Mouse (Mus musculus): Measurements from ENCODE around the gene Klf12. TPM values are rescaled to one million over a fixed set of nuclear protein-coding genes. Genes with fewer than 3 reads are reported as not detected.

Klf12 gene
- total and polyA plus RNA-seq, 3 experiments = 3.3 to 9.7 (median 8.6) TPM

DNA sequence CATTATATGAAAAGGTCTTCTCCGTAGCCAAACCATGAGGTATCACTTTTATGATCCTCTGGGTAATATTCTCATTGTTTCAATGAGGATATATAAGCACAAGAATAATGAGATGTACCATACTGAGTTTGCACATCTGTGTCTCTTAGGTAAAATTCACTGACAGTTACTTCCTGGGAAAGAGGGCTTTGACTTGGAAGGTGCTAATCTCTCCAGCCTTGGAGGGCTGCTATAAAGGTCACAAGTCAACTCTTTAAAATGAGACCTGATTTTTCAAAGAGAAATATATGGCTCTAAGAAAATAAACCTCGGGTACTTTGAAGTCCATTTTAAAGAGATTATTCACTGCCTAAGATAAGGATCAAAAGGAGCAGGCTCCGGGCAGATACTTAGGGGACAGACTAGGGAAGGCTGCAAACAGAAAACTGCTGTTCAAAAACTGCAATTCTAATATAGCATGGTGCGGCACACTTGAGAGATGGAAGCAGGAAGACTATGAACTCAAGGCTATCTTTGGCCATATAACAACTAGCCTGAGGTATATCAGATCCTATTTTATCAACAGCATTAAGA lies 69.2 kb downstream of the Klf12 start:
- Histone ChIP-seq H3K9me3 (replicated peaks; ENCODE audit: low read length) (no peaks in the 10 kb centered on the region), H3K36me3 (replicated peaks in 1 of 2; ENCODE audit: control insufficient read depth in 1 of 2, insufficient read depth in 1 of 2, low read length in 1 of 2) (peaks cover 3 to 15% of the 10 kb centered on the region in 2 experiments), H3K9ac (ENCODE audit: insufficient read depth, low read depth) (no peak overlapping the region), H3K4me2 (ENCODE audit: insufficient read depth, low read depth, poor library complexity, severe bottlenecking) (no peak overlapping the region), H3K27me3 (replicated peaks) (no peaks in the 10 kb centered on the region), H3K4me3 (replicated peaks in 1 of 3; ENCODE audit: low read depth in 2 of 3, low read length in 2 of 3, poor library complexity in 1 of 3) (no peak overlapping the region), H3K4me1 (ENCODE audit: control insufficient read depth in 1 of 2, insufficient read depth in 2 of 2) (peaks cover 6 to 43% of the 10 kb centered on the region in 2 experiments), H3K79me2 (replicated peaks; ENCODE audit: control insufficient read depth, extremely low read depth, insufficient read depth, poor library complexity, severe bottlenecking) (no peaks in the 10 kb centered on the region; the same call in none of the 2 replicates), H3K27ac (ENCODE audit: insufficient read depth, low read depth) (no peak overlapping the region)
- no peak for DNase-seq (ENCODE audit: extremely low read depth)
- in situ Hi-C loops (cut with MboI; ENCODE audit: low pct_ligation_motif_present, low pct_unique_long_range_greater_than_20kb, low sequenced_read_pairs) = loop anchor here (25.0 kb wide), 2 partner anchors 247 to 253 kb away; no protein-coding TSS in a partner anchor
- TF ChIP-seq TCF12 (IDR thresholded peaks at IDR 0.05; ENCODE audit: low read depth, low read length) = no peak
- dilution Hi-C loops (cut with MboI; ENCODE audit: extremely low pct_ligation_motif_present, extremely low pct_unique_long_range_greater_than_20kb, low sequenced_read_pairs) = no loop called here

DNA sequence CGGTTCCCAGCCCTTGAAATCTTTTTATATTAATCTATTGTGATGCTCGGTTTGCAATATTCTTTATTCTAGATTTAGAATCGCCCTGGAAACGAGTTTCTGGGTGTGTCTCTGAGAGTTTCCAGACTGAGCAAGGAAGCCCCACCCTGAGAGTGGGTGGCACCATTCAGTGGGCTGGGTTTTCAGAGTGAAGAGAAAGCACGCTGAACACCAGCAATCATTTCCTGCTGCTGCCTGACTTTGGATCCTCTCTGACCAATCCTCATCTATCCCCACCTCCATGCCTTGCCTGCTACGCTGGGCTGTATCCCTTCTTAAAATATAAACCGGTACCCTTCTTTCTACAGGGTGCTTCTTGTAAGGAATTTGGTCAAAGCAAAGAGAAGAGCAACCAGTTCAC lies 71.4 kb downstream of the Klf12 start:
- Histone ChIP-seq H3K9ac (ENCODE audit: insufficient read depth, low read depth) (peak overlapping the region; percentile 94), H3K4me2 (ENCODE audit: insufficient read depth, low read depth, poor library complexity, severe bottlenecking) (peak overlapping the region; percentile 48), H3K4me1 (ENCODE audit: control insufficient read depth in 1 of 2, insufficient read depth in 2 of 2) (peaks cover 7 to 55% of the 10 kb centered on the region in 2 experiments; a peak in 3 of 4 replicates), H3K9me3 (replicated peaks; ENCODE audit: low read length) (no peaks in the 10 kb centered on the region), H3K79me2 (replicated peaks; ENCODE audit: control insufficient read depth, extremely low read depth, insufficient read depth, poor library complexity, severe bottlenecking) (no peaks in the 10 kb centered on the region; the same call in none of the 2 replicates), H3K4me3 (replicated peaks in 1 of 3; ENCODE audit: low read depth in 2 of 3, low read length in 2 of 3, poor library complexity in 1 of 3) (peak overlapping the region; percentile 45 to 67 (median 52)), H3K27ac (ENCODE audit: insufficient read depth, low read depth) (peak overlapping the region; percentile 99), H3K36me3 (replicated peaks in 1 of 2; ENCODE audit: control insufficient read depth in 1 of 2, insufficient read depth in 1 of 2, low read length in 1 of 2) (peaks cover 3 to 8% of the 10 kb centered on the region in 2 experiments), H3K27me3 (replicated peaks) (no peaks in the 10 kb centered on the region)
- TF ChIP-seq ZKSCAN1 (IDR thresholded peaks at IDR 0.05; ENCODE audit: borderline replicate concordance, low read depth, low read length) (no peak), ZMIZ1 (IDR thresholded peaks at IDR 0.05; ENCODE audit: low read depth, low read length) (peak; percentile 90), PAX5 (IDR thresholded peaks at IDR 0.05; ENCODE audit: low read length) (no peak), RCOR1 (conservative IDR thresholded peaks at IDR 0.05; ENCODE audit: low read depth, low read length) (no peak), MAX (IDR thresholded peaks at IDR 0.05; ENCODE audit: low read length) (peak; percentile 82), CTCF (conservative IDR thresholded peaks at IDR 0.05 in 1 of 2, IDR thresholded peaks at IDR 0.05 in 1 of 2; ENCODE audit: low read depth in 2 of 2, low read length in 2 of 2) (no peak), USF1 (IDR thresholded peaks at IDR 0.05; ENCODE audit: low read depth, low read length) (no peak), ZNF384 (IDR thresholded peaks at IDR 0.05; ENCODE audit: low read depth, low read length) (no peak), ZC3H11A (IDR thresholded peaks at IDR 0.05; ENCODE audit: low read depth, low read length) (no peak), POLR2AphosphoS2 (IDR thresholded peaks at IDR 0.05; ENCODE audit: low read depth, low read length) (peak; percentile 96), MAZ (IDR thresholded peaks at IDR 0.05; ENCODE audit: low read depth, low read length) (0 out of 2 replicates have a peak, but pooled peaks have one; percentile 30), NELFE (IDR thresholded peaks at IDR 0.05; ENCODE audit: low read depth, low read length) (peak; percentile 97), HCFC1 (IDR thresholded peaks at IDR 0.05; ENCODE audit: low read depth, low read length) (peak; percentile 23; the same call in 1 of the 2 replicates), MYC (IDR thresholded peaks at IDR 0.05; ENCODE audit: low read depth, low read length) (peak; percentile 91), BHLHE40 (IDR thresholded peaks at IDR 0.05; ENCODE audit: low read depth, low read length) (0 out of 2 replicates have a peak, but pooled peaks have one; percentile 38), SIN3A (IDR thresholded peaks at IDR 0.05; ENCODE audit: low read length) (peak; percentile 87), ETS1 (conservative IDR thresholded peaks at IDR 0.05; ENCODE audit: low read depth, low read length) (peak; percentile 28; the same call in 1 of the 2 replicates), TCF12 (IDR thresholded peaks at IDR 0.05; ENCODE audit: low read depth, low read length) (peak; percentile 87), NRF1 (IDR thresholded peaks at IDR 0.05; ENCODE audit: low read depth, low read length) (peak; percentile 26; the same call in 1 of the 2 replicates), POLR2A (IDR thresholded peaks at IDR 0.05; ENCODE audit: low read depth, low read length) (peak; percentile 97), ELF1 (IDR thresholded peaks at IDR 0.05; ENCODE audit: low read depth, low read length) (peak; percentile 69), USF2 (conservative IDR thresholded peaks at IDR 0.05; ENCODE audit: low read depth, low read length) (no peak), MXI1 (IDR thresholded peaks at IDR 0.05; ENCODE audit: low read depth, low read length) (peak; percentile 86), JUN (IDR thresholded peaks at IDR 0.05; ENCODE audit: insufficient read depth, low read depth, low read length) (no peak), TBP (conservative IDR thresholded peaks at IDR 0.05; ENCODE audit: low read depth, low read length) (peak; percentile 95), CHD2 (IDR thresholded peaks at IDR 0.05; ENCODE audit: low read length) (0 out of 2 replicates have a peak, but pooled peaks have one; percentile 31), IRF4 (IDR thresholded peaks at IDR 0.05; ENCODE audit: low read depth, low read length) (peak; percentile 7; the same call in 1 of the 2 replicates), KAT2A (IDR thresholded peaks at IDR 0.05; ENCODE audit: insufficient replicate concordance, low read length) (no peak)
- in situ Hi-C loops (cut with MboI; ENCODE audit: low pct_ligation_motif_present, low pct_unique_long_range_greater_than_20kb, low sequenced_read_pairs) (loop anchor here (25.0 kb wide), 2 partner anchors 249 to 251 kb away; no protein-coding TSS in a partner anchor), dilution Hi-C loops (cut with MboI; ENCODE audit: extremely low pct_ligation_motif_present, extremely low pct_unique_long_range_greater_than_20kb, low sequenced_read_pairs) (no loop called here)
- peak; percentile 91 for DNase-seq (ENCODE audit: extremely low read depth)

All from CH12.LX (cell line).